Mouse (Mus musculus) CH12.LX (cell line): ENCODE results near the gene Olfr389.

Experiments
- CHD1 ChIP-seq: IDR thresholded peaks from 2 replicates; pipeline ENCODE4 v1.6.1; 2012; ENCODE audit warnings: low read depth, low read length, improper control_type of control experiment, inconsistent platforms
- CHD2 ChIP-seq: IDR thresholded peaks from 2 replicates; pipeline ENCODE4 v1.6.1; 2011; ENCODE audit warnings: low read length, improper control_type of control experiment
- CTCF ChIP-seq, 2 experiments: IDR thresholded peaks in 1 of 2; conservative IDR thresholded peaks in 1 of 2; 2 replicates each; pipeline ENCODE4 v1.5.1; 2011 to 2012; ENCODE audit warnings: low read depth in 2 of 2, low read length in 2 of 2, improper control_type of control experiment in 1 of 2, inconsistent platforms in 1 of 2, mild to moderate bottlenecking in 1 of 2, moderate library complexity in 1 of 2
- EP300 ChIP-seq: IDR thresholded peaks from 2 replicates; pipeline ENCODE4 v1.6.1; 2011; ENCODE audit warnings: low read length, improper control_type of control experiment
- HCFC1 ChIP-seq: IDR thresholded peaks from 2 replicates; pipeline ENCODE4 v1.6.1; 2012; ENCODE audit warnings: low read depth, mild to moderate bottlenecking, inconsistent platforms, low read length, improper control_type of control experiment
- MAFK ChIP-seq: IDR thresholded peaks from 2 replicates; pipeline ENCODE4 v1.6.1; 2011; ENCODE audit warnings: low read length, improper control_type of control experiment; ENCODE audit not compliant: insufficient replicate concordance
- MAX ChIP-seq: IDR thresholded peaks from 2 replicates; pipeline ENCODE4 v1.6.1; 2011; ENCODE audit warnings: low read length, improper control_type of control experiment
- POLR2A ChIP-seq: IDR thresholded peaks from 2 replicates; pipeline ENCODE4 v1.6.1; 2011; ENCODE audit warnings: low read depth, mild to moderate bottlenecking, improper control_type of control experiment, low read length
- POLR2AphosphoS2 ChIP-seq: IDR thresholded peaks from 2 replicates; pipeline ENCODE4 v1.6.1; 2011; ENCODE audit warnings: low read depth, low read length, improper control_type of control experiment
- TCF12 ChIP-seq: IDR thresholded peaks from 2 replicates; pipeline ENCODE4 v1.6.1; 2014; ENCODE audit warnings: low read depth, mild to moderate bottlenecking, inconsistent platforms, low read length, improper control_type of control experiment
- ZC3H11A ChIP-seq: IDR thresholded peaks from 2 replicates; pipeline ENCODE4 v1.6.1; 2012; ENCODE audit warnings: low read depth, mild to moderate bottlenecking, inconsistent platforms, low read length, improper control_type of control experiment
- ZKSCAN1 ChIP-seq: IDR thresholded peaks from 2 replicates; pipeline ENCODE4 v1.6.1; 2012; ENCODE audit warnings: low read depth, inconsistent platforms, low read length, improper control_type of control experiment, borderline replicate concordance
- ZMIZ1 ChIP-seq: IDR thresholded peaks from 2 replicates; pipeline ENCODE4 v1.6.1; 2012; ENCODE audit warnings: low read depth, mild to moderate bottlenecking, inconsistent platforms, low read length, improper control_type of control experiment

GRCm38 (mm10) chr11:73782664-73783063 is 2.2 kb upstream of the Olfr389 start, which contains the start of gene Olfr390:
- TF ChIP-seq CTCF (conservative IDR thresholded peaks at IDR 0.05 in 1 of 2, IDR thresholded peaks at IDR 0.05 in 1 of 2; ENCODE audit: low read depth in 2 of 2, low read length in 2 of 2), result no peak
- TF ChIP-seq MAX, result no peak
- no peak for TF ChIP-seq ZC3H11A
- TF ChIP-seq EP300, result no peak
- no peak for TF ChIP-seq POLR2A
- no peak for TF ChIP-seq TCF12
- no peak for TF ChIP-seq ZMIZ1
- no peak for TF ChIP-seq MAFK
- no peak for TF ChIP-seq HCFC1
- TF ChIP-seq ZKSCAN1, result no peak
- no peak for TF ChIP-seq CHD1
- no peak for TF ChIP-seq CHD2
- TF ChIP-seq POLR2AphosphoS2, result no peak
